In genomic region chr12:54822836-54823426, GRCm38 (mm10) we compare ENCODE assay signal across 10 mouse cellular contexts. TPM values are rescaled to one million over a fixed set of nuclear protein-coding genes. Genes with fewer than 3 reads are reported as not detected.
DNase-seq lines count a peak whose midpoint lies in the region; ATAC-seq and TF ChIP-seq lines count a peak whose summit lies in the region.
"Had no signal": no experiment of that assay in that cellular context is flagged by ENCODE, and none has a peak within 500 bp of the region (broad histone marks: within the 10 kb centered on the region; RNA-seq: fewer than 3 reads in every experiment).

No protein-coding gene starts in this region.

- TF ChIP-seq CTCF in kidney, postnatal 0 days (IDR thresholded peaks at IDR 0.05; ENCODE audit: low read depth) = no peak

- no peak for ATAC-seq in kidney, postnatal 0 days (replicated peaks; ENCODE audit: low FRiP score, low read depth)
- no peak for ATAC-seq in kidney, embryonic 14.5 days (ENCODE audit: low FRiP score, low TSS enrichment)
- peak; percentile 54; the same call in 1 of the 2 replicates for ATAC-seq in hindbrain, embryonic 16.5 days
- ATAC-seq in midbrain, embryonic 13.5 days = 0 out of 2 replicates have a peak, but pooled peaks have one; percentile 20
- no peak for ATAC-seq in megakaryocyte progenitor cell, adult 5-6 weeks (replicated peaks; ENCODE audit: poor library complexity)

- DNase-seq in kidney, postnatal 0 days (ENCODE audit: low spot score) = peak; percentile 61
- peak; percentile 71 for DNase-seq in brain, embryonic 18.5 days (ENCODE audit: low read depth, low spot score)
- DNase-seq in B cell, adult 2 months = no peak
- no peak for DNase-seq in thymus, postnatal 0 days (ENCODE audit: low spot score)
- DNase-seq: thymus, adult 18-20 months had no signal

- no peak overlapping the region for H3K4me3 ChIP-seq in kidney, postnatal 0 days (replicated peaks; ENCODE audit: low read depth, low read length)
- H3K4me3 ChIP-seq in kidney, embryonic 14.5 days (ENCODE audit: low read length) = no peak overlapping the region
- H3K4me3 ChIP-seq in hindbrain, embryonic 16.5 days (ENCODE audit: low read length) = no peak overlapping the region
- no peak overlapping the region for H3K4me3 ChIP-seq in midbrain, embryonic 13.5 days (replicated peaks)
- H3K4me3 ChIP-seq: embryonic facial prominence, embryonic 15.5 days had no signal

- H3K4me2 ChIP-seq in kidney, postnatal 0 days (ENCODE audit: low read length) = no peak overlapping the region
- no peak overlapping the region for H3K4me2 ChIP-seq in kidney, embryonic 14.5 days (replicated peaks; ENCODE audit: low read depth, low read length)
- no peak overlapping the region for H3K4me2 ChIP-seq in hindbrain, embryonic 16.5 days (ENCODE audit: low read length)
- H3K4me2 ChIP-seq in midbrain, embryonic 13.5 days (replicated peaks) = no peak overlapping the region
- H3K4me2 ChIP-seq: embryonic facial prominence, embryonic 15.5 days had no signal

- 51% methylated on average over 4 of the region's 4 CpGs for WGBS in kidney, postnatal 0 days
- 65% methylated on average over 4 of the region's 4 CpGs for WGBS in kidney, embryonic 14.5 days
- WGBS in hindbrain, embryonic 16.5 days = 21% methylated on average over 4 of the region's 4 CpGs
- WGBS in midbrain, embryonic 13.5 days = 40% methylated on average over 4 of the region's 4 CpGs

- H3K27ac ChIP-seq in kidney, postnatal 0 days = no peak overlapping the region
- H3K27ac ChIP-seq in kidney, embryonic 14.5 days (ENCODE audit: low read depth, low read length) = no peak overlapping the region
- no peak overlapping the region for H3K27ac ChIP-seq in hindbrain, embryonic 16.5 days (ENCODE audit: low read depth, low read length)
- no peak overlapping the region for H3K27ac ChIP-seq in midbrain, embryonic 13.5 days
- H3K27ac ChIP-seq: embryonic facial prominence, embryonic 15.5 days had no signal

- no peaks in the 10 kb centered on the region for H3K27me3 ChIP-seq in kidney, postnatal 0 days (ENCODE audit: insufficient read depth, low read length)
- H3K27me3 ChIP-seq in kidney, embryonic 14.5 days (ENCODE audit: control insufficient read depth, insufficient read depth, low read length) = no peaks in the 10 kb centered on the region
- no peaks in the 10 kb centered on the region for H3K27me3 ChIP-seq in hindbrain, embryonic 16.5 days (replicated peaks; ENCODE audit: control insufficient read depth, insufficient read depth, low read length)
- H3K27me3 ChIP-seq in midbrain, embryonic 13.5 days = no peaks in the 10 kb centered on the region
- H3K27me3 ChIP-seq: embryonic facial prominence, embryonic 15.5 days had no signal

- H3K4me1 ChIP-seq in kidney, postnatal 0 days (replicated peaks; ENCODE audit: insufficient read depth, low read length) = no peaks in the 10 kb centered on the region; the same call in 1 of the 2 replicates
- no peaks in the 10 kb centered on the region for H3K4me1 ChIP-seq in kidney, embryonic 14.5 days (ENCODE audit: control insufficient read depth, insufficient read depth, low read length)
- no peaks in the 10 kb centered on the region for H3K4me1 ChIP-seq in hindbrain, embryonic 16.5 days (ENCODE audit: control insufficient read depth, insufficient read depth, low read depth, low read length)
- peaks cover 8% of the 10 kb centered on the region for H3K4me1 ChIP-seq in midbrain, embryonic 13.5 days (replicated peaks)
- H3K4me1 ChIP-seq: embryonic facial prominence, embryonic 15.5 days had no signal

- no peaks in the 10 kb centered on the region for H3K36me3 ChIP-seq in kidney, postnatal 0 days (ENCODE audit: insufficient read depth, low read length)
- H3K36me3 ChIP-seq in kidney, embryonic 14.5 days (ENCODE audit: control insufficient read depth, insufficient read depth, low read length) = no peaks in the 10 kb centered on the region
- H3K36me3 ChIP-seq in hindbrain, embryonic 16.5 days (ENCODE audit: control insufficient read depth, insufficient read depth, low read length) = no peaks in the 10 kb centered on the region
- H3K36me3 ChIP-seq in midbrain, embryonic 13.5 days = no peaks in the 10 kb centered on the region
- H3K36me3 ChIP-seq: embryonic facial prominence, embryonic 15.5 days had no signal

- no peaks in the 10 kb centered on the region for H3K9me3 ChIP-seq in kidney, postnatal 0 days (replicated peaks; ENCODE audit: low read length)
- no peaks in the 10 kb centered on the region for H3K9me3 ChIP-seq in kidney, embryonic 14.5 days (ENCODE audit: control insufficient read depth, low read length)
- no peaks in the 10 kb centered on the region for H3K9me3 ChIP-seq in hindbrain, embryonic 16.5 days (ENCODE audit: control insufficient read depth, low read length)
- H3K9me3 ChIP-seq in midbrain, embryonic 13.5 days = no peaks in the 10 kb centered on the region
- H3K9me3 ChIP-seq: embryonic facial prominence, embryonic 15.5 days had no signal

- no peak overlapping the region for H3K9ac ChIP-seq in kidney, postnatal 0 days (ENCODE audit: low read depth, low read length)
- no peak overlapping the region for H3K9ac ChIP-seq in kidney, embryonic 14.5 days (ENCODE audit: low read depth, low read length)
- no peak overlapping the region for H3K9ac ChIP-seq in hindbrain, embryonic 16.5 days (ENCODE audit: low read depth, low read length)
- H3K9ac ChIP-seq in midbrain, embryonic 13.5 days (replicated peaks) = no peak overlapping the region
- H3K9ac ChIP-seq: embryonic facial prominence, embryonic 15.5 days had no signal

RNA-seq across cellular contexts. Expression of gene Snx6, which starts 27.4 kb away (rescaled TPM):
- 256 and 259 TPM in 2 replicates for polyA plus RNA-seq in kidney, postnatal 0 days (2015; fragmentation: Nextera tagmentation; extraction: Ambion mirVana)
- 199 and 235 TPM in 2 replicates for polyA plus RNA-seq in kidney, embryonic 14.5 days (2014; fragmentation: Nextera tagmentation; extraction: Ambion mirVana)
- 132 and 144 TPM in 2 replicates for polyA plus RNA-seq in hindbrain, embryonic 16.5 days (2015; fragmentation: Nextera tagmentation; extraction: Ambion mirVana)
- 183 and 192 TPM in 2 replicates for polyA plus RNA-seq in midbrain, embryonic 13.5 days (2015; fragmentation: Nextera tagmentation; extraction: Ambion mirVana)
- 66.3 and 70.5 TPM in 2 replicates for total RNA-seq in megakaryocyte progenitor cell, adult 5-6 weeks (2015)
- 71.7 and 80.0 TPM in 2 replicates for total RNA-seq in megakaryocyte progenitor cell, adult 5-6 weeks (2017)
- polyA plus RNA-seq in thymus, postnatal 0 days (2015; fragmentation: Nextera tagmentation; extraction: Ambion mirVana) = 185 and 189 TPM in 2 replicates

RNA-seq across cellular contexts. Expression of gene Cfl2, which starts 39.7 kb away (rescaled TPM):
- 162 and 163 TPM in 2 replicates for polyA plus RNA-seq in kidney, postnatal 0 days (2015; fragmentation: Nextera tagmentation; extraction: Ambion mirVana)
- polyA plus RNA-seq in kidney, embryonic 14.5 days (2014; fragmentation: Nextera tagmentation; extraction: Ambion mirVana) = 215 and 219 TPM in 2 replicates
- 317 and 323 TPM in 2 replicates for polyA plus RNA-seq in hindbrain, embryonic 16.5 days (2015; fragmentation: Nextera tagmentation; extraction: Ambion mirVana)
- 284 and 299 TPM in 2 replicates for polyA plus RNA-seq in midbrain, embryonic 13.5 days (2015; fragmentation: Nextera tagmentation; extraction: Ambion mirVana)
- 23.1 and 27.3 TPM in 2 replicates for total RNA-seq in megakaryocyte progenitor cell, adult 5-6 weeks (2015)
- 20.0 and 20.4 TPM in 2 replicates for total RNA-seq in megakaryocyte progenitor cell, adult 5-6 weeks (2017)
- 79.4 and 84.0 TPM in 2 replicates for polyA plus RNA-seq in thymus, postnatal 0 days (2015; fragmentation: Nextera tagmentation; extraction: Ambion mirVana)

Comparison
In these comparisons a context has a peak if more than half of its experiments do, and no peak if none do; other contexts are left out.
1. ATAC-seq: peak in hindbrain, embryonic 16.5 days (single experiment) and midbrain, embryonic 13.5 days (single experiment); none in kidney, postnatal 0 days (single experiment), kidney, embryonic 14.5 days (single experiment) and megakaryocyte progenitor cell, adult 5-6 weeks (single experiment).
2. DNase-seq: peak in kidney, postnatal 0 days (single experiment) and brain, embryonic 18.5 days (single experiment); none in B cell, adult 2 months (0 of 2) and thymus, postnatal 0 days (single experiment).